Mouse (Mus musculus): ENCODE data around the gene Map4k3.

DNA sequence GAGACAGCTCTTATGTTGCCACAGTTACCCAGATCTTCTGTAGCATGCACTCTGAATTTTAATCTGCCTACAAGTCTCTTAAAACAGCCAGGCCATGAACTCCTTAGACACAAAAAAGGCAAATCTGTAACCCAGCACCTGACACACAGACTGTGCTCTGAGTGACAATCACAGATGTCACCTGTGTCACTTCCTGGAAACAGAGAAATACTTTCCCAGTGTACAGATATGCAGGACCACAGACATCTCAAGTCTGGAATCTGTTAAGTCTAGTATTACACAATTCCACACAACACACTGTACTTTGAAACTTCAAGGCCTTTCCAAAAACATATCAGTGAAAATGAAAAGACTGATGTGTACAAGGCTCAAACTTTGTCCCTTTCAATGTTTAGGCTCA is 103.3 kb downstream of the Map4k3 start:
- TF ChIP-seq CTCF (IDR thresholded peaks at IDR 0.05) (no peak), EP300 (IDR thresholded peaks at IDR 0.05) (no peak)

All from lung, postnatal 0 days (tissue).